Mouse (Mus musculus): Measurements from ENCODE around the gene Krt1. TPM values are rescaled to one million over a fixed set of nuclear protein-coding genes. Genes with fewer than 3 reads are reported as not detected.

Krt1 gene
- polyA plus RNA-seq (2014; fragmentation: Nextera tagmentation; extraction: Ambion mirVana), result 0.53 and 0.74 TPM in 2 replicates

GRCm38 (mm10) chr15:101850694-101851093 is at the start of gene Krt1:
Krt1 (minus strand) TSS chr15:101850794.
- Histone ChIP-seq H3K4me3 (ENCODE audit: low read depth, low read length) (no peak within 1 kb of the TSS), H3K9ac (ENCODE audit: low read length) (no peak within 1 kb of the TSS), H3K27ac (ENCODE audit: low read depth, low read length) (no peak within 1 kb of the TSS), H3K9me3 (ENCODE audit: control insufficient read depth, low read length) (no peaks in the 10 kb centered on the region), H3K36me3 (ENCODE audit: control insufficient read depth, insufficient read depth, low read length) (no peaks in the 10 kb centered on the region), H3K27me3 (ENCODE audit: control insufficient read depth, insufficient read depth, low read length) (0 out of 2 replicates have a peak, but pooled peaks cover 3% of the 10 kb centered on the region), H3K4me2 (ENCODE audit: low read depth) (no peak within 1 kb of the TSS), H3K4me1 (ENCODE audit: control insufficient read depth, insufficient read depth, low read length) (no peaks in the 10 kb centered on the region)
- ATAC-seq (ENCODE audit: insufficient read depth, low FRiP score, low TSS enrichment) (no peak), DNase-seq (ENCODE audit: low spot score) (no peak)
- WGBS, result 82% methylated on average over 6 of the region's 6 CpGs

- Histone ChIP-seq H3K36me3 (ENCODE audit: control insufficient read depth, insufficient read depth, low read length) (no peaks in the 10 kb centered on the region), H3K9ac (ENCODE audit: low read length) (no peak overlapping the region), H3K27me3 (ENCODE audit: control insufficient read depth, insufficient read depth, low read length) (no peaks in the 10 kb centered on the region), H3K4me2 (ENCODE audit: low read depth) (no peak overlapping the region), H3K4me3 (ENCODE audit: low read depth, low read length) (no peak overlapping the region), H3K4me1 (ENCODE audit: control insufficient read depth, insufficient read depth, low read length) (no peaks in the 10 kb centered on the region), H3K27ac (ENCODE audit: low read depth, low read length) (no peak overlapping the region), H3K9me3 (ENCODE audit: control insufficient read depth, low read length) (no peaks in the 10 kb centered on the region)
- whole genome bisulfite sequencing, result 88% methylated on average over 4 of the region's 4 CpGs
- no peak for ATAC-seq (ENCODE audit: insufficient read depth, low FRiP score, low TSS enrichment)
- DNase-seq (ENCODE audit: low spot score), result no peak
Measured at GRCm38 (mm10) chr15:101895216-101895615, 44.6 kb upstream of the Krt1 start.

GRCm38 (mm10) chr15:101892820-101893219 is 42.2 kb upstream of the Krt1 start, which contains the start of gene Krt76:
Krt76 (minus strand) TSS chr15:101892920.
- DNase-seq (ENCODE audit: low spot score), result no peak
- WGBS, result 62% methylated on average over 4 of the region's 4 CpGs

DNA sequence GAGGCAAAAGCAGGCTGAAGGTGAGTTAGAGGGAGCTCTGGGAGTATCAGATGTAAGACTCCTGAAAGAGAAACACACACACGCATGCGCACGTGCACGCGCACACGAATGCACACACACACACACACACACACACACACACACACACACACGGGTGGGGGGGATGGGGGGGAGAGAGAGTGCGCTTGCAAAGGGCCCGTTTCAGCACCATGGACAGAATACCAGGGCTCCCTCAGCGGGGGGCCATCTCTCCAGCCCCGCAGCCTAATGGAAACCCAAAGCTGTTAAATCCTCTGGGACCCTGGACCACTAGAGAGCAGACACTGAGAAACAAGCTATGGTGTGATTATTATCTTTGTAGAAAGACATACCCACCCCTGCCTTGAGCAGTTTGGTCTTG is 29.2 kb upstream of the Krt1 start:
- DNase-seq (ENCODE audit: low spot score) (peak; percentile 30), ATAC-seq (ENCODE audit: insufficient read depth, low FRiP score, low TSS enrichment) (no peak)
- Histone ChIP-seq H3K4me2 (ENCODE audit: low read depth) (no peak overlapping the region), H3K9me3 (ENCODE audit: control insufficient read depth, low read length) (no peaks in the 10 kb centered on the region), H3K4me3 (ENCODE audit: low read depth, low read length) (no peak overlapping the region), H3K9ac (ENCODE audit: low read length) (no peak overlapping the region), H3K36me3 (ENCODE audit: control insufficient read depth, insufficient read depth, low read length) (no peaks in the 10 kb centered on the region), H3K4me1 (ENCODE audit: control insufficient read depth, insufficient read depth, low read length) (no peaks in the 10 kb centered on the region), H3K27me3 (ENCODE audit: control insufficient read depth, insufficient read depth, low read length) (no peaks in the 10 kb centered on the region), H3K27ac (ENCODE audit: low read depth, low read length) (no peak overlapping the region)
- 20% methylated on average over 11 of the region's 11 CpGs for WGBS

More at GRCm38 (mm10) chr15:101892820-101893219, 42.2 kb upstream of the Krt1 start, which contains the start of gene Krt76:
- ATAC-seq (ENCODE audit: insufficient read depth, low FRiP score, low TSS enrichment), result no peak
- H3K4me3 ChIP-seq (ENCODE audit: low read depth, low read length), result no peak within 1 kb of the TSS
- H3K9me3 ChIP-seq (ENCODE audit: control insufficient read depth, low read length), result no peaks in the 10 kb centered on the region
- H3K4me1 ChIP-seq (ENCODE audit: control insufficient read depth, insufficient read depth, low read length), result no peaks in the 10 kb centered on the region
- H3K27ac ChIP-seq (ENCODE audit: low read depth, low read length), result no peak within 1 kb of the TSS
- no peaks in the 10 kb centered on the region for H3K36me3 ChIP-seq (ENCODE audit: control insufficient read depth, insufficient read depth, low read length)
- H3K4me2 ChIP-seq (ENCODE audit: low read depth), result no peak within 1 kb of the TSS
- H3K9ac ChIP-seq (ENCODE audit: low read length), result no peak within 1 kb of the TSS
- no peaks in the 10 kb centered on the region for H3K27me3 ChIP-seq (ENCODE audit: control insufficient read depth, insufficient read depth, low read length)

- no peaks in the 10 kb centered on the region for H3K4me1 ChIP-seq (ENCODE audit: control insufficient read depth, insufficient read depth, low read length)
- H3K36me3 ChIP-seq (ENCODE audit: control insufficient read depth, insufficient read depth, low read length), result no peaks in the 10 kb centered on the region
- no peaks in the 10 kb centered on the region for H3K9me3 ChIP-seq (ENCODE audit: control insufficient read depth, low read length)
- DNase-seq (ENCODE audit: low spot score), result no peak
- no peak for ATAC-seq (ENCODE audit: insufficient read depth, low FRiP score, low TSS enrichment)
- no peak overlapping the region for H3K4me3 ChIP-seq (ENCODE audit: low read depth, low read length)
- no peak overlapping the region for H3K9ac ChIP-seq (ENCODE audit: low read length)
- H3K27ac ChIP-seq (ENCODE audit: low read depth, low read length), result no peak overlapping the region
- 66% methylated on average over 2 of the region's 2 CpGs for WGBS
- no peaks in the 10 kb centered on the region for H3K27me3 ChIP-seq (ENCODE audit: control insufficient read depth, insufficient read depth, low read length)
- H3K4me2 ChIP-seq (ENCODE audit: low read depth), result no peak overlapping the region
Measured at GRCm38 (mm10) chr15:101878041-101878440, 27.4 kb upstream of the Krt1 start.

- no peaks in the 10 kb centered on the region for H3K4me1 ChIP-seq (ENCODE audit: control insufficient read depth, insufficient read depth, low read length)
- DNase-seq (ENCODE audit: low spot score) (no peak), ATAC-seq (ENCODE audit: insufficient read depth, low FRiP score, low TSS enrichment) (no peak)
- WGBS, result 83% methylated on average over 1 of the region's 1 CpGs
- H3K9ac ChIP-seq (ENCODE audit: low read length), result no peak overlapping the region
- H3K4me2 ChIP-seq (ENCODE audit: low read depth), result no peak overlapping the region
- no peak overlapping the region for H3K27ac ChIP-seq (ENCODE audit: low read depth, low read length)
- H3K9me3 ChIP-seq (ENCODE audit: control insufficient read depth, low read length), result no peaks in the 10 kb centered on the region
- H3K27me3 ChIP-seq (ENCODE audit: control insufficient read depth, insufficient read depth, low read length), result no peaks in the 10 kb centered on the region
- no peak overlapping the region for H3K4me3 ChIP-seq (ENCODE audit: low read depth, low read length)
- no peaks in the 10 kb centered on the region for H3K36me3 ChIP-seq (ENCODE audit: control insufficient read depth, insufficient read depth, low read length)
Measured at GRCm38 (mm10) chr15:101874383-101874782, 23.8 kb upstream of the Krt1 start.

DNA sequence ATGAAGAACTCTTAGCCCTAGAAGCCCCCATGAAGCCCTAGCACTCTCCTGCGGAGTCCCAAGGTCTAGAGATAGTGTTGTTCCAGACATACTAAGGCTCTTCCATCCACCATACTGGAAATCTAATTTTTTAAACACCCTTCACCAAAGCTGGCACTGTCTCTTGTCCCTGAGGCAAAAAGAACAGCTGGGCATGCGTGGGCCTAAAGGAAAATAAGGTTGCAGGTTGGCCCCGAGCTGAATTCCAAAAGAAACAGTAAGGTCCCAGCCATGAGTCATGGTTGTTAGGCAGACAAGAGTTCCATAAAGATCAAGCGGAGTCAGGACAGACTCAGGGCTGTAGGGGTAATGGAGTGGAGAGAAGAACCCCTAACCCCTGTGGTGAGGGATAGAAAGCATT is 22.6 kb upstream of the Krt1 start:
- H3K36me3 ChIP-seq (ENCODE audit: control insufficient read depth, insufficient read depth, low read length), result no peaks in the 10 kb centered on the region
- DNase-seq (ENCODE audit: low spot score), result no peak
- no peaks in the 10 kb centered on the region for H3K4me1 ChIP-seq (ENCODE audit: control insufficient read depth, insufficient read depth, low read length)
- H3K27ac ChIP-seq (ENCODE audit: low read depth, low read length), result no peak overlapping the region
- H3K4me2 ChIP-seq (ENCODE audit: low read depth), result no peak overlapping the region
- H3K4me3 ChIP-seq (ENCODE audit: low read depth, low read length), result no peak overlapping the region
- H3K9ac ChIP-seq (ENCODE audit: low read length), result no peak overlapping the region
- H3K27me3 ChIP-seq (ENCODE audit: control insufficient read depth, insufficient read depth, low read length), result no peaks in the 10 kb centered on the region
- no peaks in the 10 kb centered on the region for H3K9me3 ChIP-seq (ENCODE audit: control insufficient read depth, low read length)
- WGBS, result 50% methylated on average over 4 of the region's 4 CpGs
- ATAC-seq (ENCODE audit: insufficient read depth, low FRiP score, low TSS enrichment), result no peak

DNA sequence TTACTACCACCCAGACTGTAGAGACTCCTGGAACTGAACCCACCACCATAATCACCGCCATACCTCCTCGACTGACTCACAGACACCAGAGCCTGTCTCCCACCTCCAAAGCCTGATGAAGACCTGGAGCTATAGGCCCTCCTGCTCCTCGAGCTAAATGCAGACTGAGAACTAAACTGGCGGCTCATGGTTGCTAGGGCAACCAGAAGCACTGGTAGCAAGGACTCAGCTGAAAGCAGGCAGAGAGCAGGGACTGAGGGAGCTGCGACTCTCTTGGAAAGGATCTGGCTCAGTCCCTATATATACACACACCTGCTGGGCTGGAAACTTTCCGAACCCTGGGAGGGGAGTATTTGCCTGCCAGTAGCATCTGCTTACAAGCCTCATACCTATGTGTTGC is 18.8 kb upstream of the Krt1 start, which contains the start of gene Krt77:
Krt77 (minus strand) TSS at position 275 of the 400 bp plus-strand sequence.
- Histone ChIP-seq H3K4me2 (ENCODE audit: low read depth) (no peak within 1 kb of the TSS), H3K4me1 (ENCODE audit: control insufficient read depth, insufficient read depth, low read length) (no peaks in the 10 kb centered on the region), H3K27me3 (ENCODE audit: control insufficient read depth, insufficient read depth, low read length) (no peaks in the 10 kb centered on the region), H3K9me3 (ENCODE audit: control insufficient read depth, low read length) (no peaks in the 10 kb centered on the region), H3K9ac (ENCODE audit: low read length) (no peak within 1 kb of the TSS), H3K4me3 (ENCODE audit: low read depth, low read length) (no peak within 1 kb of the TSS), H3K36me3 (ENCODE audit: control insufficient read depth, insufficient read depth, low read length) (no peaks in the 10 kb centered on the region), H3K27ac (ENCODE audit: low read depth, low read length) (no peak within 1 kb of the TSS)
- 38% methylated on average over 6 of the region's 6 CpGs for WGBS
- no peak for DNase-seq (ENCODE audit: low spot score)
- no peak for ATAC-seq (ENCODE audit: insufficient read depth, low FRiP score, low TSS enrichment)

DNA sequence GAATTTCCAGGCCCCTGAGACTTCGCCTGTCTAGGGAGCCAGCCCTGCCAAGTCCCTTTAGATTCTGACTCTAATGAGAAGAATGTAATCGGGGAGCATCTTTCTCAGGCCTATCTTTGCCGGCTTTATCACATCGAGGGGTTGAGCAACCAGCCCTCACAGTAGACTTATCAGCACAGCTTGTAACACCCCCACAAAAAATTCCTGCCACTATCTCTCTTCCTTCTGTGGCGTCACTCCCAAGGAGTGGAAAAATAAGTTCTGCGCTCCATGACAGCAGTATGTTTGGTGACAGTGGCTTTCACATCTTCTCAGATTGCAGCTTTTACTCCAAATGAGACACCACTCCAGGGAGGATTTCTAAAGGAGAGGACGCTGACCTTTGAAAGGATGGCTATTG is 16.2 kb upstream of the Krt1 start:
- Histone ChIP-seq H3K36me3 (ENCODE audit: control insufficient read depth, insufficient read depth, low read length) (no peaks in the 10 kb centered on the region), H3K27me3 (ENCODE audit: control insufficient read depth, insufficient read depth, low read length) (no peaks in the 10 kb centered on the region), H3K27ac (ENCODE audit: low read depth, low read length) (no peak overlapping the region), H3K4me2 (ENCODE audit: low read depth) (no peak overlapping the region), H3K9ac (ENCODE audit: low read length) (no peak overlapping the region), H3K9me3 (ENCODE audit: control insufficient read depth, low read length) (no peaks in the 10 kb centered on the region), H3K4me1 (ENCODE audit: control insufficient read depth, insufficient read depth, low read length) (no peaks in the 10 kb centered on the region), H3K4me3 (ENCODE audit: low read depth, low read length) (no peak overlapping the region)
- no peak for ATAC-seq (ENCODE audit: insufficient read depth, low FRiP score, low TSS enrichment)
- no peak for DNase-seq (ENCODE audit: low spot score)
- 89% methylated on average over 7 of the region's 7 CpGs for WGBS
